Mouse (Mus musculus) intestine, embryonic 14.5 days (tissue): ENCODE data around the gene Pcyox1. TPM values are rescaled to one million over a fixed set of nuclear protein-coding genes. Genes with fewer than 3 reads are reported as not detected.

Experiments used
- ATAC-seq: fragments of 200-750 bp; cut with Nextera tagmentation; replicated peaks from 2 replicates; pipeline ENCODE4 v1.8.0; 2017; ENCODE audit warnings: low read depth, moderate number of reproducible peaks, moderate TSS enrichment, moderate library complexity; ENCODE audit not compliant: low FRiP score, low TSS enrichment
- DNase-seq: peaks from one replicate; pipeline ENCODE4 v3.0.0-alpha.2; 2018; ENCODE audit warnings: low spot score
- H3K27ac ChIP-seq: fragments of 300-500 bp; sonication (generic); 2 replicates; pipeline ENCODE4 v1.5.1; 2014; ENCODE audit warnings: low read depth, mild to moderate bottlenecking, control low read depth
- H3K27me3 ChIP-seq: fragments of 300-500 bp; sonication (generic); replicated peaks from 2 replicates; pipeline ENCODE4 v1.6.1; 2014; ENCODE audit warnings: low read length, control low read depth; ENCODE audit not compliant: control insufficient read depth, insufficient read depth
- H3K36me3 ChIP-seq: fragments of 300-500 bp; sonication (generic); 2 replicates; pipeline ENCODE4 v1.6.1; 2014; ENCODE audit warnings: low read length, control low read depth; ENCODE audit not compliant: control insufficient read depth, insufficient read depth
- H3K4me1 ChIP-seq: fragments of 300-500 bp; sonication (generic); replicated peaks from 2 replicates; pipeline ENCODE4 v1.6.1; 2014; ENCODE audit warnings: low read length, control low read depth, mixed read lengths; ENCODE audit not compliant: control insufficient read depth, insufficient read depth
- H3K4me2 ChIP-seq: fragments of 300-500 bp; sonication (generic); 2 replicates; pipeline ENCODE4 v1.6.1; 2014; ENCODE audit warnings: low read length
- H3K4me3 ChIP-seq: fragments of 300-500 bp; sonication (generic); 2 replicates; pipeline ENCODE4 v1.5.1; 2014; ENCODE audit warnings: low read depth, low read length, control low read depth, mixed read lengths
- H3K9ac ChIP-seq: fragments of 300-500 bp; sonication (generic); 2 replicates; pipeline ENCODE4 v1.6.1; 2014; ENCODE audit warnings: mild to moderate bottlenecking, low read length
- H3K9me3 ChIP-seq: fragments of 300-500 bp; sonication (generic); 2 replicates; pipeline ENCODE4 v1.6.1; 2016; ENCODE audit warnings: low read length, control low read depth; ENCODE audit not compliant: control insufficient read depth
- WGBS: fragments of 180-500 bp; shearing (Covaris S2); extraction: QIAGEN DNeasy Blood & Tissue Kit; methylation state at CpG from one replicate; pipeline ENCODE4 v1.1.7; 2014; 5-methylcytosine and 5-hydroxymethylcytosine counted together
- polyA plus RNA-seq: library from polyadenylated mRNA; unstranded; fragments of >200 nt; fragmentation: Nextera tagmentation; extraction: Ambion mirVana; gene quantifications from 2 replicates; pipeline ENCODE4 v1.2.1, GENCODE M21; 2014

Gene Pcyox1
- polyA plus RNA-seq, 1 experiment from 2014 or later = 81.6 TPM

DNA sequence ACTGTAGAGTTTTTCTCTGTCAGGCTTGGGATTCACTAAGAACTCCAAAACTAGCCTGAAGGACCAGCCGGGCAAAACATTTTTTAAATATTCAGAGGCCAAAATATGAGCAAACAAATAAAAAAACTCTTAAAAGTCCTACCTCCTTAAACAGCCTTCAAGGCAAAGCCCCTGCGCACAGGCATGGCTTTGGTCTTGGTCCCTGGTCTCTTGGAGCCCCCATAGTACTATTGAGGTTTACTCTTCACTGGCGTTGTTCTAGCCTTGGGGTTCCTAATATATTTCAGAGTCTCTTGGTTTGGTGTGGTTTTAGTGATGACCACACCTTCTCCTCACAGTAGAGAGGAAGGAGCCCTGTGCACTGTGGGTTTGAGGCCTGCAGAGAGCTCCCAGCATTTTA is 34.6 kb upstream of the Pcyox1 start:
- Histone ChIP-seq H3K9ac (no peak overlapping the region), H3K4me2 (no peak overlapping the region), H3K27ac (no peak overlapping the region), H3K27me3 (no peaks in the 10 kb centered on the region), H3K36me3 (peaks cover 98% of the 10 kb centered on the region), H3K4me1 (no peaks in the 10 kb centered on the region), H3K4me3 (no peak overlapping the region), H3K9me3 (no peaks in the 10 kb centered on the region)
- ATAC-seq = no peak
- WGBS = 95% methylated on average over 3 of the region's 3 CpGs
- DNase-seq = no peak

DNA sequence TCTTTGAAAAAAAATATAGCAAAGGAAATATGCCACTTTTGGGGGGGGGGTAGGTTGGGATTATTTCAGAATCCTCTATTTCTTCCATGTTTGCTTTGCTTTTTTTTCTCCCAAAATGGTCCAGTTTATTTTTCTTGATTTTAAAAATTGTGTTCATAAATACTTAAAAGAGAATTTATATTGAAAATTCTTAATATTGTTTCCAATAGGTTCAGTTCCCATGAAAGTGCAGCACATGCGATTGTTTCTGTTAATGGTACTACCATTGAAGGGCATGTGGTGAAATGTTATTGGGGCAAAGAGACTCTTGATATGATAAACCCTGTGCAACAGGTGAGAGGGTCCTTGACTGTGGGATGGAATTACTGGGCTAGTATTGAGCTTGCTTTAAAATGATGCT is 29.4 kb upstream of the Pcyox1 start, which contains the start of gene Gm44790:
Gm44790 (plus strand) TSS at position 301 of the 400 bp plus-strand sequence.
- ATAC-seq = no peak
- no peak for DNase-seq
- Histone ChIP-seq H3K4me1 (no peaks in the 10 kb centered on the region), H3K27ac (no peak within 1 kb of the TSS), H3K4me3 (no peak within 1 kb of the TSS), H3K4me2 (no peak within 1 kb of the TSS), H3K9me3 (no peaks in the 10 kb centered on the region), H3K36me3 (peaks cover 91% of the 10 kb centered on the region), H3K9ac (no peak within 1 kb of the TSS), H3K27me3 (no peaks in the 10 kb centered on the region)
- WGBS = 96% methylated on average over 1 of the region's 1 CpGs

DNA sequence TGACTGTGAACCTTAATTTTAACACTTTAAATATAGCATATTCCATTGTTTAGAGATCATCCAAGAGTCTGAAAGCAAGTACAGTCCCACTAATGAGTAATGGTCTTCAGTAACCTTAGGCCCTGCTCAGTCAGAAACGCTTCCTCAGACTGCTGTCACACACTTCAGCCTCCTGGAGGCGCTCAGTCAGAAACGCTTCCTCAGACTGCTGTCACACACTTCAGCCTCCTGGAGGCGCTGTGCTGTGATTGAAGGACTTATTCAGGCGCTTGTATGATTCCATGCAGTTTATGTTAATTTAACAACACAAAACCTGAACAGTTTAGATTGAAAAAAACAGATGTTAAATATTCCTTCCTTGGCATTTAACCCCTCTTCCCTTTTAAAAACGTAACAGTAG is 23.5 kb upstream of the Pcyox1 start:
- no peak for DNase-seq
- Histone ChIP-seq H3K9ac (no peak overlapping the region), H3K4me1 (no peaks in the 10 kb centered on the region), H3K36me3 (peaks cover 89% of the 10 kb centered on the region), H3K4me3 (no peak overlapping the region), H3K27ac (no peak overlapping the region), H3K27me3 (no peaks in the 10 kb centered on the region), H3K4me2 (no peak overlapping the region), H3K9me3 (no peaks in the 10 kb centered on the region)
- ATAC-seq = no peak
- 78% methylated on average over 6 of the region's 6 CpGs for WGBS

GRCm38 (mm10) chr6:86419239-86419638 is 22.3 kb upstream of the Pcyox1 start:
- ATAC-seq (no peak), DNase-seq (no peak)
- Histone ChIP-seq H3K9me3 (no peaks in the 10 kb centered on the region), H3K4me1 (no peaks in the 10 kb centered on the region), H3K4me3 (no peak overlapping the region), H3K27me3 (no peaks in the 10 kb centered on the region), H3K27ac (no peak overlapping the region), H3K36me3 (peaks cover 87% of the 10 kb centered on the region), H3K4me2 (no peak overlapping the region), H3K9ac (no peak overlapping the region)
- 90% methylated on average over 3 of the region's 3 CpGs for WGBS

DNA sequence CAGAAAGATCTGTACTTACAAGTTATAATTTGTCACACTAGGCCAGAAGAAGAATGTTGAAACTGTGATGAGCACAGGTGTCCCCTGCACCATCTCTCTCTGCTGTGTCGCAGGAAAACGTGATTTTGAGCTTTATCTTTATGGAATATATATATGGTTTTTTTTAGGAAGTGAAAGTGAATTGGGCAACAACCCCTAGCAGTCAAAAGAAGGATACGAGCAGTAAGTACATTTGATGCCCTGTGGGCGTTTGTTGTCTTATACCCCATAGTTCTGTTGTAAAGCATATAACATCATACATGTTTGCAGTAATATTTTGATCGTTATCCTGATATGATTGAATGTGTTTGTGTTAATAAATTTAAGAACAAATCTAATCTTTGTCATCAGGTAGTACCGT is 21.8 kb upstream of the Pcyox1 start:
- no peaks in the 10 kb centered on the region for H3K9me3 ChIP-seq
- DNase-seq (no peak), ATAC-seq (no peak)
- no peak overlapping the region for H3K4me2 ChIP-seq
- H3K4me3 ChIP-seq = no peak overlapping the region
- 89% methylated on average over 6 of the region's 6 CpGs for WGBS
- no peak overlapping the region for H3K9ac ChIP-seq
- H3K27me3 ChIP-seq = no peaks in the 10 kb centered on the region
- H3K27ac ChIP-seq = no peak overlapping the region
- H3K36me3 ChIP-seq = peaks cover 88% of the 10 kb centered on the region
- H3K4me1 ChIP-seq = no peaks in the 10 kb centered on the region

DNA sequence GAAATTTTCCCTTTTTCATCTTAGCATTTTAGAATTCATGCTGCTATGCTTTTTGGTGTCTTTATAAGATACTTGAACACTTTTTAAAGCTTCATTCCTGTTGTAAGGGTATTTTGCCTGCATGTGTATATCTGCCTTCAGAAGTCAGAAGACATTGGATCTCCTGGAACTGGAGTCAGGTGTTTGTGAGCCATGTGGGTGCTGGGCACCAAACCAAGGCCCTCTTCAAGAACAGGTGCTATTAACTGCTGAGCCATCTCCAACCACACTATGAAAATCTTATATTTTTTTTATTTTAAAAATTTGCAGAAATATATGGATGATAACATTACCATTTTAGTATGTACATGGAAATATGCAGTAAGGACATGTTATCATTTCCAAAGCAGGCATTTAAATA is 9.4 kb upstream of the Pcyox1 start:
- no peak overlapping the region for H3K27ac ChIP-seq
- peak overlapping the region; percentile 92; the same call in 1 of the 2 replicates for H3K4me3 ChIP-seq
- H3K36me3 ChIP-seq = peaks cover 28% of the 10 kb centered on the region
- H3K4me1 ChIP-seq = peaks cover 9% of the 10 kb centered on the region
- ATAC-seq (no peak), DNase-seq (no peak)
- H3K9me3 ChIP-seq = no peaks in the 10 kb centered on the region
- peak overlapping the region; percentile 61 for H3K4me2 ChIP-seq
- H3K9ac ChIP-seq = no peak overlapping the region
- H3K27me3 ChIP-seq = no peaks in the 10 kb centered on the region

DNA sequence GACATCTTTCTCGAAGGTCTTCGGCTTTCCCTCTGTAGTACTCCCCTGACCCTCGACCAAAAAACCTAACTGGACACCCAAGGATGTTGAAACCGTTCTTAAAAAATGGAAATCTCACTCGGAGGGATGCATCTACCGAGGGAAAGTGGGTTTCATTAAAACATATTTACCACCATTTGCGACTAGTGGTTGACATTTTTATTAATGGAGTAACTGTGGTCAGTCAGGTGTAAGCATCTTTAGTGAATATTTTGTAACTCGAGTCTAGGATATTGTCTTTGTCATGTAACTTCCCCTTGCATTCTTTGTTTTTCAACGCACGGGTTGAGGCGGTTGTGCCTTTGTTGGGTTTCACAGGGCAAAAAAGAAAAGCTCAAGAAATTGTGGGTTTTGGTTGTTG is 8.0 kb upstream of the Pcyox1 start:
- DNase-seq = no peak
- H3K4me1 ChIP-seq = peaks cover 12% of the 10 kb centered on the region

GRCm38 (mm10) chr6:86404100-86404861 is 7.3 kb upstream of the Pcyox1 start, which contains the start of gene Tia1:
Gene Tia1 (plus strand): TSS chr6:86404219.
- peaks cover 23% of the 10 kb centered on the region for H3K36me3 ChIP-seq
- H3K9ac ChIP-seq = peak within 1 kb of the TSS; percentile 99
- H3K4me3 ChIP-seq = peak within 1 kb of the TSS; percentile 92
- no peaks in the 10 kb centered on the region for H3K27me3 ChIP-seq
- H3K27ac ChIP-seq = peak within 1 kb of the TSS; percentile 100
- H3K4me1 ChIP-seq = peaks cover 12% of the 10 kb centered on the region
- peak within 1 kb of the TSS; percentile 61 for H3K4me2 ChIP-seq
- no peaks in the 10 kb centered on the region for H3K9me3 ChIP-seq
- ATAC-seq (peak; percentile 96), DNase-seq (peak; percentile 97)
- WGBS = under 1% methylated on average over 61 of the region's 62 CpGs

More for the DNA sequence above, 8.0 kb upstream of the Pcyox1 start:
- H3K9ac ChIP-seq = peak overlapping the region; percentile 99
- WGBS = under 1% methylated on average over 11 of the region's 11 CpGs
- peaks cover 28% of the 10 kb centered on the region for H3K36me3 ChIP-seq
- H3K9me3 ChIP-seq = no peaks in the 10 kb centered on the region
- peak overlapping the region; percentile 61 for H3K4me2 ChIP-seq
- ATAC-seq = no peak
- no peaks in the 10 kb centered on the region for H3K27me3 ChIP-seq
- peak overlapping the region; percentile 92 for H3K4me3 ChIP-seq
- H3K27ac ChIP-seq = peak overlapping the region; percentile 100

DNA sequence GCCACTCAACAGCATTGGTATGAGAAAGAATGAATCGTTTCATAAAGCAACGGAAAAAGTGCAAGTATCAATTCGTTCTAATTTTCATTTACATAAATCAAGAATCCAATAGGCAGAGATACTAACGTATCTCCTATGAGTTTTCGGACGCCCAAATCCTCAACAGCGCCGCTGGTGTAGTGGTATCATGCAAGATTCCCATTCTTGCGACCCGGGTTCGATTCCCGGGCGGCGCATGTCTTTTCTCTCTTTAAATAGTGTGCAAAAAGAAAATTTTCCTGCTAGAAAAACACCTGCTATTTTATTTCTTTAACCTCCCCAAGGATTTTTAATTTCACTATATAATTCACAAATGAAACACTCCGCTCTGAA is 6.8 kb upstream of the Pcyox1 start:
- Histone ChIP-seq H3K27ac (peak overlapping the region; percentile 100; the same call in 1 of the 2 replicates), H3K4me3 (peak overlapping the region; percentile 92), H3K4me2 (peak overlapping the region; percentile 60), H3K9ac (peak overlapping the region; percentile 99), H3K9me3 (no peaks in the 10 kb centered on the region), H3K36me3 (peaks cover 18% of the 10 kb centered on the region), H3K4me1 (peaks cover 12% of the 10 kb centered on the region), H3K27me3 (no peaks in the 10 kb centered on the region)
- under 1% methylated on average over 15 of the region's 15 CpGs for WGBS
- ATAC-seq (peak; percentile 81), DNase-seq (peak; percentile 98)
